Comparison of ENCODE assay signal across 8 mouse cellular contexts in the genomic region with DNA sequence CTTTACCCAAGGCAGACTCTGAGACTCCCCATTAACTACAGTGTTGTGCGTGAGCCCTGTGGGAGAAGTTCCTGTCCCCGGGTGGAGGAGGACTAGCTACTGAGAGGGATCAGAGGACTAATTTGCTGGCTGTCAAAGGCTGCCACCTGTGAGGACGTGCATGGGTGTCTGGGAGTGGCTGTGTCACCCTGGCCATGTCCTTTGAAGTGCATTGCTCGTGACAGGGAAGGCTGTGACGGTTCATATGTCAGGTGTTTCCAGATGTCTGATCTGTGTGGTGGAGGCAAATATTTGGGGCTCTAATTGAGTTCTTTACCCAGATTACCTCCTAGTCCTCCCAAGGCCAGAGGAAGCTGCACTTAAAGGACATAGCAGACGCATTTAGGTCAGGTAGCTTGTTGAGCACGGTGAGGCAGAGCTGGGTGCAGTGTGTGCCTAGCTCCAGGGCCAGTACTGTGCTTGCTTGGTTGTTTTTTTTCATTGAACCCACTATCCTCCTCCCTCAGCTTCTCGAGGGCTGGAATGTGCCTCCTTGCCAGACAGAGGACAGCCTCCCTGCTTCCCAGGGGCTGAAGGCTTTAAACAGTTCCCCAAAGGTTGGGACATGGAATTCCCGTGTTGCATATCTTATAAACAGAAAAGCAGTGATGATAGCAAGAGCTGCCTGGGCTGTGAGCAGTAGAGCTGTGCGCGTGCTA. TPM values are rescaled to one million over a fixed set of nuclear protein-coding genes. Genes with fewer than 3 reads are reported as not detected.
DNase-seq lines count a peak whose midpoint lies in the region; ATAC-seq and TF ChIP-seq lines count a peak whose summit lies in the region.

No protein-coding gene starts in this region.

- H3K4me2 ChIP-seq in kidney, postnatal 0 days (ENCODE audit: low read length), result peak overlapping the region; percentile 77
- H3K4me2 ChIP-seq in embryonic facial prominence, embryonic 15.5 days (replicated peaks), result peak overlapping the region; percentile 88
- H3K4me2 ChIP-seq in hindbrain, embryonic 16.5 days (ENCODE audit: low read length), result no peak overlapping the region; the same call in 1 of the 2 replicates
- H3K4me2 ChIP-seq in neural tube, embryonic 12.5 days (replicated peaks), result peak overlapping the region; percentile 95

- H3K36me3 ChIP-seq in kidney, postnatal 0 days (ENCODE audit: insufficient read depth, low read length), result no peaks in the 10 kb centered on the region
- no peaks in the 10 kb centered on the region for H3K36me3 ChIP-seq in kidney, adult 2 months (ENCODE audit: control insufficient read depth, insufficient read depth, low read length)
- peaks cover 13% of the 10 kb centered on the region; the same call in 1 of the 2 replicates for H3K36me3 ChIP-seq in embryonic facial prominence, embryonic 15.5 days
- H3K36me3 ChIP-seq in hindbrain, embryonic 16.5 days (ENCODE audit: control insufficient read depth, insufficient read depth, low read length), result no peaks in the 10 kb centered on the region
- H3K36me3 ChIP-seq in neural tube, embryonic 12.5 days, result 0 out of 2 replicates have a peak, but pooled peaks cover 9% of the 10 kb centered on the region

- TF ChIP-seq CTCF in kidney, postnatal 0 days (IDR thresholded peaks at IDR 0.05; ENCODE audit: low read depth), result no peak
- no peak for TF ChIP-seq CTCF in kidney, adult 2 months (conservative IDR thresholded peaks at IDR 0.05; ENCODE audit: insufficient read depth, insufficient read length, low read depth, low read length)
- TF ChIP-seq CTCF in layer of hippocampus, adult 2 months (conservative IDR thresholded peaks at IDR 0.05), result no peak

- H3K4me3 ChIP-seq in kidney, postnatal 0 days (replicated peaks; ENCODE audit: low read depth, low read length), result no peak overlapping the region
- no peak overlapping the region for H3K4me3 ChIP-seq in kidney, adult 2 months (ENCODE audit: insufficient read depth, low read depth, low read length)
- peak overlapping the region; percentile 68 for H3K4me3 ChIP-seq in embryonic facial prominence, embryonic 15.5 days (replicated peaks)
- no peak overlapping the region for H3K4me3 ChIP-seq in hindbrain, embryonic 16.5 days (ENCODE audit: low read length)
- H3K4me3 ChIP-seq in neural tube, embryonic 12.5 days, result no peak overlapping the region
- H3K4me3 ChIP-seq in layer of hippocampus, adult 2 months, result no peak overlapping the region

- DNase-seq in kidney, postnatal 0 days (ENCODE audit: low spot score), result no peak
- DNase-seq in kidney, adult 2 months, result no peak
- no peak for DNase-seq in layer of hippocampus, adult 2 months (ENCODE audit: low spot score in 2 of 2)
- DNase-seq in layer of hippocampus, postnatal 36 days, result no peak

- peaks cover 39% of the 10 kb centered on the region for H3K4me1 ChIP-seq in kidney, postnatal 0 days (replicated peaks; ENCODE audit: insufficient read depth, low read length)
- no peaks in the 10 kb centered on the region for H3K4me1 ChIP-seq in kidney, adult 2 months (ENCODE audit: control insufficient read depth, insufficient read depth, low read length)
- peaks cover 53% of the 10 kb centered on the region for H3K4me1 ChIP-seq in embryonic facial prominence, embryonic 15.5 days
- H3K4me1 ChIP-seq in hindbrain, embryonic 16.5 days (ENCODE audit: control insufficient read depth, insufficient read depth, low read depth, low read length), result peaks cover 25% of the 10 kb centered on the region
- H3K4me1 ChIP-seq in neural tube, embryonic 12.5 days, result peaks cover 44% of the 10 kb centered on the region

- H3K9me3 ChIP-seq in kidney, postnatal 0 days (replicated peaks; ENCODE audit: low read length), result no peaks in the 10 kb centered on the region
- no peaks in the 10 kb centered on the region for H3K9me3 ChIP-seq in embryonic facial prominence, embryonic 15.5 days (replicated peaks)
- H3K9me3 ChIP-seq in hindbrain, embryonic 16.5 days (ENCODE audit: control insufficient read depth, low read length), result no peaks in the 10 kb centered on the region
- no peaks in the 10 kb centered on the region for H3K9me3 ChIP-seq in neural tube, embryonic 12.5 days

- no peak overlapping the region for H3K27ac ChIP-seq in kidney, postnatal 0 days
- H3K27ac ChIP-seq in kidney, adult 2 months (ENCODE audit: insufficient read depth, low read depth, low read length), result no peak overlapping the region
- H3K27ac ChIP-seq in embryonic facial prominence, embryonic 15.5 days (replicated peaks), result no peak overlapping the region
- H3K27ac ChIP-seq in hindbrain, embryonic 16.5 days (ENCODE audit: low read depth, low read length), result no peak overlapping the region
- H3K27ac ChIP-seq in neural tube, embryonic 12.5 days, result no peak overlapping the region
- H3K27ac ChIP-seq in layer of hippocampus, adult 2 months, result no peak overlapping the region

- no peaks in the 10 kb centered on the region for H3K27me3 ChIP-seq in kidney, postnatal 0 days (ENCODE audit: insufficient read depth, low read length)
- no peaks in the 10 kb centered on the region for H3K27me3 ChIP-seq in kidney, adult 2 months (replicated peaks; ENCODE audit: control insufficient read depth, insufficient read depth, low read length)
- H3K27me3 ChIP-seq in embryonic facial prominence, embryonic 15.5 days, result no peaks in the 10 kb centered on the region
- H3K27me3 ChIP-seq in hindbrain, embryonic 16.5 days (replicated peaks; ENCODE audit: control insufficient read depth, insufficient read depth, low read length), result no peaks in the 10 kb centered on the region
- no peaks in the 10 kb centered on the region for H3K27me3 ChIP-seq in neural tube, embryonic 12.5 days (replicated peaks)

- no peak for ATAC-seq in kidney, postnatal 0 days (replicated peaks; ENCODE audit: low FRiP score, low read depth)
- ATAC-seq in embryonic facial prominence, embryonic 15.5 days (ENCODE audit: insufficient number of reproducible peaks, low FRiP score, low TSS enrichment, low read depth), result no peak
- ATAC-seq in hindbrain, embryonic 16.5 days, result no peak
- ATAC-seq in neural tube, embryonic 12.5 days (ENCODE audit: low FRiP score, low read depth), result no peak
- no peak for ATAC-seq in activated CD4-positive, CD25-positive, alpha-beta regulatory T cell, adult 4 months

- no peak for TF ChIP-seq POLR2A in kidney, adult 2 months (IDR thresholded peaks at IDR 0.05; ENCODE audit: low read depth, low read length)

- 36% methylated on average over 11 of the region's 11 CpGs for WGBS in kidney, postnatal 0 days
- WGBS in kidney, adult 2 months, result 70% methylated on average over 11 of the region's 11 CpGs
- 45% methylated on average over 11 of the region's 11 CpGs for WGBS in embryonic facial prominence, embryonic 15.5 days
- 54% methylated on average over 11 of the region's 11 CpGs for WGBS in hindbrain, embryonic 16.5 days
- WGBS in neural tube, embryonic 12.5 days, result 52% methylated on average over 11 of the region's 11 CpGs

- 0 out of 2 replicates have a peak overlapping the region, but pooled peaks have one; percentile 18 for H3K9ac ChIP-seq in kidney, postnatal 0 days (ENCODE audit: low read depth, low read length)
- no peak overlapping the region for H3K9ac ChIP-seq in embryonic facial prominence, embryonic 15.5 days
- peak overlapping the region; percentile 13; the same call in 1 of the 2 replicates for H3K9ac ChIP-seq in hindbrain, embryonic 16.5 days (ENCODE audit: low read depth, low read length)
- H3K9ac ChIP-seq in neural tube, embryonic 12.5 days, result no peak overlapping the region

RNA-seq across cellular contexts. Expression of gene Fam83d, which starts 3.3 kb away (rescaled TPM):
- polyA plus RNA-seq in kidney, postnatal 0 days (2015; fragmentation: Nextera tagmentation; extraction: Ambion mirVana), result 20.9 and 23.5 TPM in 2 replicates
- 0.50 and 0.69 TPM in 2 replicates for polyA plus RNA-seq in kidney, adult 2 months (2012; rRNA removed)
- 39.5 and 39.9 TPM in 2 replicates for polyA plus RNA-seq in embryonic facial prominence, embryonic 15.5 days (2015; fragmentation: Nextera tagmentation; extraction: Ambion mirVana)
- 7.9 and 10.6 TPM in 2 replicates for polyA plus RNA-seq in hindbrain, embryonic 16.5 days (2015; fragmentation: Nextera tagmentation; extraction: Ambion mirVana)
- polyA plus RNA-seq in neural tube, embryonic 12.5 days (2016; fragmentation: Nextera tagmentation; extraction: Ambion mirVana), result 29.2 and 30.9 TPM in 2 replicates
- 1 to 10 TPM; 4.7 to 6.0 TPM for total RNA-seq in layer of hippocampus, adult 2 months (2021)
- 1 to 10 TPM; 4.4 to 5.4 TPM for total RNA-seq in layer of hippocampus, postnatal 36 days (2021)
- polyA plus RNA-seq in activated CD4-positive, CD25-positive, alpha-beta regulatory T cell, adult 4 months (2017; shearing (Covaris generic)), result under 1 TPM; 0.77 to 0.96 TPM

RNA-seq across cellular contexts. Expression of gene Dhx35, which starts 23.4 kb away (rescaled TPM):
- 13.4 and 14.4 TPM in 2 replicates for polyA plus RNA-seq in kidney, postnatal 0 days (2015; fragmentation: Nextera tagmentation; extraction: Ambion mirVana)
- polyA plus RNA-seq in kidney, adult 2 months (2012; rRNA removed), result 13.3 and 17.9 TPM in 2 replicates
- polyA plus RNA-seq in embryonic facial prominence, embryonic 15.5 days (2015; fragmentation: Nextera tagmentation; extraction: Ambion mirVana), result 12.5 and 13.0 TPM in 2 replicates
- polyA plus RNA-seq in hindbrain, embryonic 16.5 days (2015; fragmentation: Nextera tagmentation; extraction: Ambion mirVana), result 13.0 and 13.5 TPM in 2 replicates
- 15.9 and 16.3 TPM in 2 replicates for polyA plus RNA-seq in neural tube, embryonic 12.5 days (2016; fragmentation: Nextera tagmentation; extraction: Ambion mirVana)
- 10 to 100 TPM; 17.2 to 19.3 TPM for total RNA-seq in layer of hippocampus, adult 2 months (2021)
- total RNA-seq in layer of hippocampus, postnatal 36 days (2021), result 10 to 100 TPM; 14.6 to 21.0 TPM
- 10 to 100 TPM; 10.0 to 12.4 TPM for polyA plus RNA-seq in activated CD4-positive, CD25-positive, alpha-beta regulatory T cell, adult 4 months (2017; shearing (Covaris generic))

Comparison
In these comparisons a context has a peak if more than half of its experiments do, and no peak if none do; other contexts are left out.
1. H3K9ac ChIP-seq: peak in kidney, postnatal 0 days (single experiment) and hindbrain, embryonic 16.5 days (single experiment); none in embryonic facial prominence, embryonic 15.5 days (single experiment) and neural tube, embryonic 12.5 days (single experiment).